Mouse (Mus musculus): ENCODE data around the gene Pak2. TPM values are rescaled to one million over a fixed set of nuclear protein-coding genes. Genes with fewer than 3 reads are reported as not detected.

The Pak2 gene
- 21.4 TPM for polyA plus RNA-seq (2014; fragmentation: Illumina TruSeq; extraction: RNeasy Lipid Tissue Mini Kit (QIAGEN cat#74804); ENCODE audit: insufficient read depth, low read depth, low replicate concordance)

GRCm38 (mm10) chr16:32078991-32079511 lies at the start of gene Pak2:
Gene Pak2, minus strand, starts transcription at chr16:32079342.

GRCm38 (mm10) chr16:32099638-32100150 lies 20.6 kb upstream of the Pak2 start, which contains the start of the genes Pigx and Cep19:
Gene Pigx, minus strand, starts transcription at chr16:32099740.
Gene Cep19, plus strand, starts transcription at chr16:32099800.

GRCm38 (mm10) chr16:32002509-32003477 lies 76.3 kb downstream of the Pak2 start, which contains the start of gene Senp5:
Gene Senp5, minus strand, starts transcription at chr16:32003287.

Other genes starting within 250 kb of the Pak2 start
- gene Meltf, start 200.5 kb downstream of the Pak2 start, polyA plus RNA-seq (2014; fragmentation: Illumina TruSeq; extraction: RNeasy Lipid Tissue Mini Kit (QIAGEN cat#74804); ENCODE audit: insufficient read depth, low read depth, low replicate concordance): not detected
- gene Pigz, start 145.5 kb downstream of the Pak2 start, polyA plus RNA-seq (2014; fragmentation: Illumina TruSeq; extraction: RNeasy Lipid Tissue Mini Kit (QIAGEN cat#74804); ENCODE audit: insufficient read depth, low read depth, low replicate concordance): 0.61 TPM
- gene 0610012G03Rik, start 130.8 kb downstream of the Pak2 start, polyA plus RNA-seq (2014; fragmentation: Illumina TruSeq; extraction: RNeasy Lipid Tissue Mini Kit (QIAGEN cat#74804); ENCODE audit: insufficient read depth, low read depth, low replicate concordance): 21.9 TPM
- gene Ncbp2, start 130.8 kb downstream of the Pak2 start, polyA plus RNA-seq (2014; fragmentation: Illumina TruSeq; extraction: RNeasy Lipid Tissue Mini Kit (QIAGEN cat#74804); ENCODE audit: insufficient read depth, low read depth, low replicate concordance): 36.0 TPM
- 6.5 TPM for gene Senp5, start 76.1 kb downstream of the Pak2 start, polyA plus RNA-seq (2014; fragmentation: Illumina TruSeq; extraction: RNeasy Lipid Tissue Mini Kit (QIAGEN cat#74804); ENCODE audit: insufficient read depth, low read depth, low replicate concordance)
- gene Pigx, start 20.4 kb upstream of the Pak2 start, polyA plus RNA-seq (2014; fragmentation: Illumina TruSeq; extraction: RNeasy Lipid Tissue Mini Kit (QIAGEN cat#74804); ENCODE audit: insufficient read depth, low read depth, low replicate concordance): 31.9 TPM
- 14.8 TPM for gene Cep19, start 20.5 kb upstream of the Pak2 start, polyA plus RNA-seq (2014; fragmentation: Illumina TruSeq; extraction: RNeasy Lipid Tissue Mini Kit (QIAGEN cat#74804); ENCODE audit: insufficient read depth, low read depth, low replicate concordance)
- gene Nrros, start 86.3 kb upstream of the Pak2 start, polyA plus RNA-seq (2014; fragmentation: Illumina TruSeq; extraction: RNeasy Lipid Tissue Mini Kit (QIAGEN cat#74804); ENCODE audit: insufficient read depth, low read depth, low replicate concordance): 19.6 TPM
- not detected for gene Bex6, start 100.5 kb upstream of the Pak2 start, polyA plus RNA-seq (2014; fragmentation: Illumina TruSeq; extraction: RNeasy Lipid Tissue Mini Kit (QIAGEN cat#74804); ENCODE audit: insufficient read depth, low read depth, low replicate concordance)
- gene Fbxo45, start 167.8 kb upstream of the Pak2 start, polyA plus RNA-seq (2014; fragmentation: Illumina TruSeq; extraction: RNeasy Lipid Tissue Mini Kit (QIAGEN cat#74804); ENCODE audit: insufficient read depth, low read depth, low replicate concordance): 7.9 TPM
- gene Wdr53, start 167.9 kb upstream of the Pak2 start, polyA plus RNA-seq (2014; fragmentation: Illumina TruSeq; extraction: RNeasy Lipid Tissue Mini Kit (QIAGEN cat#74804); ENCODE audit: insufficient read depth, low read depth, low replicate concordance): 12.9 TPM
- gene Smco1, start 192.1 kb upstream of the Pak2 start, polyA plus RNA-seq (2014; fragmentation: Illumina TruSeq; extraction: RNeasy Lipid Tissue Mini Kit (QIAGEN cat#74804); ENCODE audit: insufficient read depth, low read depth, low replicate concordance): 0.22 TPM
- gene Rnf168, start 198.1 kb upstream of the Pak2 start, polyA plus RNA-seq (2014; fragmentation: Illumina TruSeq; extraction: RNeasy Lipid Tissue Mini Kit (QIAGEN cat#74804); ENCODE audit: insufficient read depth, low read depth, low replicate concordance): 8.4 TPM